Mouse (Mus musculus): ENCODE results near the gene Pde4c.

DNA sequence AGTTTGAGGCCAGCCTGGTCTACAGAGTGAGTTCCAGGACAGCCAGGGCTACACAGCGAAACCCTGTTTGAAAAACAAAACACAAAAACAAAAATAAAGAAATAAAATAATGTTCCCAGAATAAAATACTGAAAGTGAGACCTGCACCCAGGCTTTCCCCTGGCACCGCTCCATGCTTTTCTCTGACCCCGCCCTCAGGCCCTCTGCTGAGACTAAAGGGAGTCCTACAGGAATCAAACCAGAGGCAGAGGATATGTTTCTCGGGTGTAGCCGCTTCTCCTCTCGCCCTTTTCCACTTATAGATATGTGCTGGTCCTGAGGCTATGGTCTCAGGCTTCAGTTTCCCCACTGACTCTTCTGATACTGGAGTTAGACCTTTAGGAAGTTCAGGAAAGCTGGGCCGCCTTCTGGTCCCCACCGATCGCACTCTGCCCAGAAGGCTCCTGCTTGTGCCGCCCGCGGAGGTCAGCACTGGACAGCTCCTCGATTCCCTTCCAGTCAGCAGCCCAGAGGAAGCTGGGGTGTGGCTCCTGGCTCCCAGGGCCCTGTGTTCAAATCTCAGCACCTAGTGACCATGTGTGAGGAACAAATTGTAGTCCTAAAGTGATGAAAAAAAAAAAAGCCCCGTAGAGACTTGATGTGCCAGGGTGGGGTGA is 2.4 kb downstream of the Pde4c start:
- TF ChIP-seq CTCF (IDR thresholded peaks at IDR 0.05; ENCODE audit: low read depth) (no peak), EP300 (IDR thresholded peaks at IDR 0.05; ENCODE audit: low read depth) (no peak)

Measured in liver, embryonic 14.5 days (tissue).